Mouse (Mus musculus): Measurements from ENCODE around the gene Ndufa12. TPM values are rescaled to one million over a fixed set of nuclear protein-coding genes. Genes with fewer than 3 reads are reported as not detected.

Ndufa12 gene
- total RNA-seq, 1 experiment from 2014 or later: 73.1 TPM

DNA sequence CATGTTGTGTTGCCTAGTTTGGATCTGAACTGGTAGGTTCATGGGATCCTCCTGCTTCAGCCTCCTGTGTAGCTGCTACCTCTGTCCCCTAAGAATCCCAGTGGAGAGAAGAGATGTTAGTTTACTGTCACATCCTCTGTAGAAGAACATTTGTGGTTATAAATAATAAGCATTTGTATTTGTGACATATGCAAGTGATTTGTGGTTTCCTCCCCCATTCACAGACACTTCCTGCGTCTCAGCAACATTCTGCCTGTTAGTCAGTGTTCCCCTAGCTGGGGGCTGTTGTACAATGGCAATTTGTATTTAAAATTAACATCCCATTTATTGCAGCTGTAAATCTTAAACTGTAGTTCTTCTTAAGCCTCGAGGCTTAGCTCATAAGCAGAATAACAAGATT, 13.2 kb downstream of the Ndufa12 start:
- no peak for ATAC-seq (ENCODE audit: extremely low read depth, insufficient number of reproducible peaks, low FRiP score, poor library complexity, severe bottlenecking)

DNA sequence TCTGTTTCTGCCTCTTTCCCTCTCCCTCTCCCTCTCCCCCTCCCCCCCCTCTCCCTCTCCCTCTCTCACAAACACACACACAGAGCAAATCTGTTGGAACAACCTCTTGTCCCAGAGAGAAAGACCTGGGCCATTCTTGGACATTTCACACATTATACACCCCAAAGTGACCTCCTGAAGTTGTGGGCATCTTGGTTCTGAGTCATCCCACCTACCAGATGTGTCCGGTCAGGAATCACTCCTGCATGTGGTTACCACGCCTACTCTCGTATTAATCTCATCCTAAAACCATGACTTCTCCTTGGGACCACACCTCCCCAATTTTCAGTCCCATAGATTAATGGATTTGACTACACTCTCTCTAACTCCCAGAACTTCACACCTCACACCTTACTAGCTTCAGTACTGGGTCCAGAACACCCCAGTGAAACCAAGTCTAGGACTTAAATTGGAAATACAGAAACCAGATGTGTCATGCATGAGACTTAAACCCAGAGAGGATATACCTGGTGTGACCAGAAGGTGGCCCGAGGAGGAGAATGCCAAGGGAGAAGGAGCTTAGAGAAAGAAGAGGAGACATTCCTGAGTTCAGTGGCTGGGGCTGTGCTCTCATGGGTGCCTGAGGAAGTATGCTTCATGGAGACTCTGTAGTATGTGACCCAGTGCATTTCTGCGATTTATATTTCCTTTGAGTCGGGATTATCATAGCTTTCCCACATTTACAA, 26.7 kb downstream of the Ndufa12 start:
- no peak for ATAC-seq (ENCODE audit: extremely low read depth, insufficient number of reproducible peaks, low FRiP score, poor library complexity, severe bottlenecking)

DNA sequence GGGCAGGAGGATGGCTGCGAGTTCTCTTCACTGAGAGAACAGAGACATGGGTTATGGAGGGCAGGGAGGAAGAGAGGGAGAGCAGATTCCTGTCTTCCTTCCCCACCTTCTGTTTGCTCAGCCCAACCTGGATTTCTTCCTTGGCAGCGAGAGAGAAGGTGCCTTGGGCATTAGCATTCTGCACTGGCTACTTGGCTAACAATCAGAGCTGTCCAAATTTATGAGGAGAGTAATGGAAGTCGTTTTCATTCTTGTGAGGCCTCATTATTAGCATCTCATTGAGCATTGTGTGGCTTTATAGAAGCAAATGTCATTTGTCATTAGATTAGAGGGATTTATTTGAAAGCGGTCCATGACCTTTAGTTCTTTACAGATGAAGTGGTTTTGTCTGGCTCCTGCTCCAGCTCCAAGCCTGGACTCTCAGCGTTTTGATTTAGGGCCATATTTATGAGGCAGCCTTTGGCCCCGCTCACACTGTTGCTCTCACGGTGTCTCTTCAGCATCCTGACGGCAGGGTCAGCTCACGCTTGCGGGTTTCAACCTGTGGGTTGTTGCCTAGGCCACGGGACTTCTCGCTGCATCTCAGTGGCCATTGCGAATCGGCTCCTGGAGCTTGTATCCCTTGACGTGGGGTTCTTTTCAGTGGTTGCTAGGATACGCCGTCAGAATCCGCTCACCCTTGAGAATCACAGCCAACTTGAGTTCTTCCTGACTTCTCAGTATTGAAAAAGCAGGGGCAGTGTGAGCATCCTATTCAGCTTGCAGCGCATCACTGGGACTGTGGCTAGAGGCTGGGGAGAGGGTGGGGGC, 31.9 kb downstream of the Ndufa12 start:
- no peak for ATAC-seq (ENCODE audit: extremely low read depth, insufficient number of reproducible peaks, low FRiP score, poor library complexity, severe bottlenecking)

DNA sequence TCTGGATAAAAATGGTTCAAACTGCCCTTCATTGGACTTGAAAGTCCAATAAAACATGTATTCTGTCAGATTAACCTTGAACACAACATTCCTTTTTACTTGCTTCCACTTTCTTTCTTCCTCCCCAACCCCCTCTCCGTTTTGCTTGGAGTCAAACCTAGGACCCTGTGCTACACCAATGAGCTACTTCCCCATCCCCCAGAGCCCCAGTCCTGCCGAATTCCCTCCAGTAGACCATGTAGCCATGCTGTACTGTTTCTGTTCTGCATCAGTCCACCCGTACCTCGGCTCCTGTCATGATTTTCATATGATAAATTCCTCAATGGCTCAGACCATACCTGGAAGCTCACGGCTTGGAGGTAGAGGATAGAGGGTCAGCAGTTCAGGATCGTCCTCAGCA, 32.5 kb downstream of the Ndufa12 start:
- no peak for ATAC-seq (ENCODE audit: extremely low read depth, insufficient number of reproducible peaks, low FRiP score, poor library complexity, severe bottlenecking)

DNA sequence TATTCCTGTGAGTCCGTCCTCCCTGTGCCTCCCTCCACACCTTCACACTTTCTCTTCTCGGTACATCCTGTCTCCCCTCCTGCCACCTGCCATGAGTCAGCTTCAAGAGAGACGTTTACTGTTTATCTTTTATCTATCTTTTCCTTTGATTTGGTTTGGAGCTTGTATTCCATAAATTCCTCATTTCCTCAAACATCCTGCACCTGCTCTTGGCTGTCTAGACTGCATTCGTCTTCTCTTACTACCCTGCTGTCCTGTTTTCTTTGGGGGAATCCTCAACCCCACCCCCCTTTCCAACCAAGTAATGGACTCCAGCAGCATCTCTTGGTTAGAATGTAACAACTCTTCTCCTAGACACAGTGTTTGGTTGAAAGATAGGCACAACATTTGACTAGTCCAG, 36.7 kb downstream of the Ndufa12 start:
- ATAC-seq (ENCODE audit: extremely low read depth, insufficient number of reproducible peaks, low FRiP score, poor library complexity, severe bottlenecking): no peak

DNA sequence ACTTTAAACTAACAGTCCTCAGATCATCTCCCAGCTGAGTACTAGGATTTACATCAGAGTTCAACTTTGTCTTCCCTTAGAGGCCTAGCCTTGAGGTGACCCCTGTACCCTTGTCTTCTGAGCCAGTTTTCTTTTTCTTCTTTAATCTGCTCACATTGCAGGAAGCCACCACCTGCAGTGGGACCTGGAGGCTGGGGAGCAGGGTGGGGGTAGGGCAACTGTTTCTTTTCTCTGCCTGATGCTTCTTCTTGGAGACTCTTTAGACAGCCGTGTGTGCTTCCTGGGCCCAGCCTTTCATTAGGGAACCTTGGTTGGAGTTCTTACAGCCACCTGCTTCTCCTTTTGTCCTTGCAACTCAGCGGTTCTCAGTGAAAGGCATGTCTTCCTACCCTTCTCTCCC, 42.8 kb downstream of the Ndufa12 start:
- ATAC-seq (ENCODE audit: extremely low read depth, insufficient number of reproducible peaks, low FRiP score, poor library complexity, severe bottlenecking): no peak

DNA sequence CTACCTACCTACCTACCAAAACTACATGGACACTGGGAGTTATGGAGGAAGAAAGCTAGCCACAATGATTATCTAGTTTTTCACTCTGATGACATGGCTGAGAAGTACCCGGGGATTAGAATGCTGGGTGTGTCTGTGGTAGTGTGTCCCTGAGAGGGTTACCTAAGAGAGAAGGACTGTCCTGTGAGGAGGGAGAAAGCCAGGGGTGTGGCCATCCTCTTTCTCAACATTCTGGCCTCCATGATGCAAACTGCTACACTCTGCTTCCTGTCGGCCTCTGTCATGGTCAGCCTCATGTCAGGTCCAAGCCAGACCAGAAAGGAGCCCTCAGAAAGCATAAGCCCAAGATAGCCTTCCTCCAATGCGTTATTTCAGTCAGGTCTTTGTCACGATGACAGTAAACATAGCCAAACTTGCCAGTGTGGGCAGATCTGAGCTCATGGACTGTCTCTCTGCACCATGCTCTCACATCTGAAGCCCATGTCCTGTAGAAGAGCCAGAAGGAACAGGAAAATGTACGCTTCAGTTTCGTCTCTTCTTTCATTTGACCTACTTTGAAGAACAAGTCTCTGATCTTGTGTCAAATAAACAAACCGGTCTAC, 49.3 kb downstream of the Ndufa12 start:
- ATAC-seq (ENCODE audit: extremely low read depth, insufficient number of reproducible peaks, low FRiP score, poor library complexity, severe bottlenecking): no peak

DNA sequence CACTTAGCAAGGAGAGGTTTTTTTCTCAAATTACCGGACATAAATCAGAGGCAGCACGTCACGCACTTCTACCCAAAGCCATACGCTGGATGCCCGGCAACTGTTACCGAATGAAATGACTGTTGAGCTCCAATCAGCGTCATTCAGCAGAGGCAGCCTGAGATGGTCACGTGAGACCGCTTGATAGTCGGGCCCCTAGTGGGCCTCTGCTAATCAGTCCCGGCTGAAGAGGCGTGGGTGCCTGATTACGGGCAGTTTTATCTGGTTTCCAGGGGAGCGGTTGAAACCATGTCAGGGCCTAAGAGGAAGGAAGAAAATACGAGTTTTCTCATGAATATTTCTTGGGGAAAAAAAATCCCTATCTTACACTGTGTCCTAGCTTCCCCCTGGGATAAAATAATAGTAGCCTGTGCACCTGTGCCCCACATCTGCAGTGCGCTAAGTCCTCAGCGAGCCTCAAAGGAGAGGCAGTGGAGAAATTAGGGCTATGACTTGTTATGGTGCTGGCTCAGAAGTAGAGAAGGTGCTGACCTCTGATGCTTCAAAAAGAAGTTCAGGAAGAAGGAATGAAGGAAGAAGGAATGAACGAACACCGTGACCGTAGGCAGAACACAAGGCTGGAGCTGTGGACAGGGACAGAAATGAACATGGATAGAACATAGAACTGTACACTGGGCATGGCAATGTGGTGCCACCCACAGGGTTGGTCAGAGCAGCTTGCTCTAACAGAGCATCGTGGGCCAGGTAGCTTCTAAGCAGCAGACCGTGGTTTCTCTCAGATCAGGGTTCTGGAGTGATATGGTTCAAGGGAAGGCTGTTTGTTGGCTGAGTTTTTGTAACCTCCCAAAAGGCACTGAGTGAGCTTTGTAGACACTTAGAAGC, 51.3 kb downstream of the Ndufa12 start:
- no peak for ATAC-seq (ENCODE audit: extremely low read depth, insufficient number of reproducible peaks, low FRiP score, poor library complexity, severe bottlenecking)

DNA sequence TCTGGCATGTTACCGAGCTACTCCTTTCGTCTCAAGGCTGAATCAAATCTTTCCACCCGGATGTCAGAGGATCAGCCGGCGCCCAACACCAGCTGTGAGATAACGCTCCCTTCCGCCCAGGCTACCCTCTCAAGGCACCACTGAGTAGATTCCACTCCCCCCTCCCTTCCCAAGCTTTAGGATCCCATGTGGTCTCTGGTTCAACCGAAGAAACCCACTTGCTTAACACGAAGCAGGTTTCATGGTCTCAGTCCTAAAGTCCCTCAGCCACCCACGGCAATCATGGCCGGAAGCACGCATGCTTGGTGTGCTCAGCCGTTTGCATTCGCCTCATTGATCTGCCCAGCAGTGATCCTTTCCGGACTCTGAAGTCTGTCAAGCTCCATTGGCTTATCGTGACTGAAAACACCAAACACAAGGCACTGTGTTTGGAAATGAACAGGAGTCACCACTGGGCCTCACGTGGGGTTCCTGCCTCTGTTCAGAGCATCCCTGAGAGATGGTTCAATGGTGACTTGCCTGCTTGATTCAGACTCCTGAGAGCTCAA, 54.8 kb downstream of the Ndufa12 start:
- ATAC-seq (ENCODE audit: extremely low read depth, insufficient number of reproducible peaks, low FRiP score, poor library complexity, severe bottlenecking): no peak

DNA sequence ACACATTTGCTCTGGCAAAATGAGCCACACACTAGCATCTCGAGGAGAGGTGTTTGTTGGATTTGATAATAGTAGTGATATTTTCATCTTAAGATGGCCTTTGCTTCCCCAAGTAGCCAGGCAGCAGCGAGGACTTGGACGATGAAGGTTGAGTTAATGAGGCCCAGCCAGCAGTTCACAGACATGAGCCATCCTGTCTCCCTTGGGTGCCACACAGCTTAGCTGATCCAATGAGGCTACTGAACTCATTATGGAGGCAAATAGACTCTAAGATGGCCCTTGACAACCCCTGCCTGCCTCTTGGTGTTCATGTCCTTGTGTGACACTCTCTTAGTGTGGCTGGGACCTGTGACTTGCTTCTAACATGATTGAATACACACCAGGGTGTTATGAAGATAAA, 56.2 kb downstream of the Ndufa12 start:
- no peak for ATAC-seq (ENCODE audit: extremely low read depth, insufficient number of reproducible peaks, low FRiP score, poor library complexity, severe bottlenecking)

DNA sequence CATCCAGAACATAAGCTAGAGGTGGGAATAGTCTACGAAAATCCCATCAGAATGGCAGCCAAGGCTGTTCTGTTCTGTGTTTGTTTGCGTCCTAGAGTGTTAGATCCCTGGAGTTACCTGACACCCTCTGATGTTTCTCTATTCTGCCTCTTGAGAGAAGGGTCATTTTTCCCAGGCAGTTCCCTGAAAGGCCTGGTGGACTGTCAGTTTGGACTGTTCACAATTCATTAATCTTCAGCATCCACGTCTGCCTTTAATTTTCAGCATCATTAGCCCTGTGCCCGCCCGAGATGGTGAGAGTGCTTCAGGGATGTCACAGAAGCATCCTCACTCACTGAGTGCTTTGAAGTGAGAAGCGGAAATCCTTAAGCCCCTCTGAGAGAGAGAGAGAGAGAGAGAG, 57.2 kb downstream of the Ndufa12 start:
- ATAC-seq (ENCODE audit: extremely low read depth, insufficient number of reproducible peaks, low FRiP score, poor library complexity, severe bottlenecking): no peak

DNA sequence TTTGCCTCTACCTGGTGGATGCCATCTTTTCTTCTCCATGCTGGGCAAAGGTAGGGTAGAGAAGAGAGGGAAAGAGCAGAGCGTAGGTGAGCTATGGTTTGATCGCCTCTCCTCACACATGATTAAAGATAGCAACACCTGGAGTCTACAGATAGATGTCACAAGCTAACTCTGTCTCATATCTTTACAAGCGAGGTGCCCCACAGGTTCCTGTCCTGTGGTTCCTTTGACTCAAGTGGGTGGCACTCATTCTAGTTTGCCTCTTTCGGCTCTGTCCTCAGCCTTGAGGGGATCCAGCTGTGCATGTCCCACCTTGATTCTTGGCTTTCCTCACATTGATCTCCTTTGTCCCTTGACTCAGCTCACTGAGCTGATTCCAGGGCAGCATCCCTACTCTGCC, 58.0 kb downstream of the Ndufa12 start:
- ATAC-seq (ENCODE audit: extremely low read depth, insufficient number of reproducible peaks, low FRiP score, poor library complexity, severe bottlenecking): no peak

DNA sequence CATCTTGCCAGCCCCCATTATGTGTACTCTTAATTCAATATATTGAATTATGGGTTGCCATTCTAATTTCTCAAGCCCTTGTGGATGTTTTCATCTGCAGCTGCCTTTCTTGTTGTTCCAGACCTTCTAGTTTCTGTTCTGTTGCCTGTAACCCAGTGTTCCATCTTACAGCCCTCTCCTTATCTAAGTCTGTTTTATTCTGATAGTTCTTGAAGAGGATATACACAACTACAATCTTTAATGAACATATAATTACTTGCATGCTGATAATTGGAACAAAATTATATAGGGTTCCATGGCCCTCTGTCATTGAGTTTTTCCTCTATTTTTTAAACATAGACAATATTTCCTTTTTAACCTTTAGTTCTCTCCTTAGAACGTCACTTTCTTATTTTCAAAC, 62.0 kb downstream of the Ndufa12 start:
- no peak for ATAC-seq (ENCODE audit: extremely low read depth, insufficient number of reproducible peaks, low FRiP score, poor library complexity, severe bottlenecking)

DNA sequence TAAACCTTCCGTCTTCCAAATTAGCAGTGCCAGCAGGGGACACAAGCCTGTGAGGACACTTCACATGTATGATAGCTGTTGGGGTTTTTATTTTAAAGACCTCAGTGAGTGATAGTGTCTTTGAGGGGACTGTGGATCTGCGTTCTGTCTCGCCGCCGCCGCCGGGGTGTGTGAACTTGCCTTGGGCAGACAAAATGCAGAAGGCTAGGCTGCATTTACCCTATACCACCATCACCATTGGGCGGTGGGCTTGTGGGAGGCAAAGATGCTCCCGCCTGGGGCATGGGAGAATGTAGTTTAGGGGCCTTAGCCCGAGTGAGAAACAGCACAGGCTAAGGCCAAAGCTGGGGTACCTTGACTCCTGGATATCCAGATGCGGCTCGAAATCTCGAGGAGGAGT, 64.1 kb downstream of the Ndufa12 start:
- ATAC-seq (ENCODE audit: extremely low read depth, insufficient number of reproducible peaks, low FRiP score, poor library complexity, severe bottlenecking): no peak

DNA sequence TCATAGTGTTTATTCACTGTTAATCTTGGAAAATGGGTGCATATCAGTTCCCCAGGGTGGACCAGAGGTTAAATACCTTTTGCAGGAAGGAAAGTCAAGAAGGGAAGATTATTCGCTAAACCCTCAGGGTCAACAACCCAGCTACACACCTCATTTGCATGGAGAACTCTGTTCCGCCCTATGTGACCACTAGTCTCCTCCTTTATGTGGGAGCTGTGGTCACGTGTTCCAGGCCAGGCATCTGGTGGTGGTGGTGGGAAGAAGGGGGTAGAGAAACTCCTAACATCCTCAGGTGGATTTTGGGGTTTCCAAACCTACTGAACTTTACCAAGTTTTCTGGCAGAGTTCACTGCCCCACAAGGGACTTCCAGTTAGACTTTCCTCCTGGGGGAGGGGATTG, 64.7 kb downstream of the Ndufa12 start:
- ATAC-seq (ENCODE audit: extremely low read depth, insufficient number of reproducible peaks, low FRiP score, poor library complexity, severe bottlenecking): no peak

DNA sequence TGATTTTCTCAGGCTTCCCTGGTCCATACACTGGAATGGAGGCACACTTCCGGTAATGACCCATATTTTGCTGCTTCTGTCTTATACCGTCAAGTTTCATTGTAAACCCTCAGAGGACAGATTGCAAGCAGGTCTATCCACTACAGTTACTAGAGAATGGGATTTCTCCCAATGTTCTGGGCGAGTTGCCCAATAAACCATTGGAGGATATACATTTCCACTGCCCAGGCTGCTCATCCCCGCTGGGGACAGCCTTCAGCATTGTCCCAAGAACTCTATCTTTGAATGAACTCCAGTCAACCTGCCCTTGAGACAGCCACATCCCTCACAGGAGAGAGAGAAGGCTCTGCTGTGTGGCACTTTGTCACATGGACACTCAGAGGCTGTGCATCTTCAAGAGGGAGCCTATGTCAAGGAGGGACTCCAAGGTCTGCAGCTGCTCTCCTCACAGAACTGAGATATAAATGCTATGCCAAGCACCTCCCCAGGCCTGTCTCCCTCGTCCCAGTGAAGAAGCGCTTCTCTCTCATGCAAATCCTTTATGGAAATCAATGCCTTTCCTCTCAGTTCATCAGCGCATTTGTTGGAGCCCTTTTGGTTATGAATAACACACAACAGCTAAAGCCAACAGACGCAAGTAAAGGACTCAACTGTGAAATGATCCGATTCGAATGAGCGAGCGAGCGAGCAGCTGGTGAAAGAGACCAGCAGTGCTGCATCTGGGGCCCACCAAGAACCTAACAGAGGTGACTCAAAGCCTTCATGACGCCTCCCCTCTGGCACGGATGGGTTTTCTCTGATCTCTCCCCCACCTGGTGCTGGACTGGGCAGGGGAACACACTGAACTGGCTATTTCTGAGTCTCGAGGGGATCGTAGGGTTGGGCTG, 67.4 kb downstream of the Ndufa12 start:
- ATAC-seq (ENCODE audit: extremely low read depth, insufficient number of reproducible peaks, low FRiP score, poor library complexity, severe bottlenecking): no peak

Measured in neutrophil, adult 5-6 weeks (primary cell).